Mouse (Mus musculus) kidney, adult 9 months (tissue): ENCODE measurements around the gene Msi2.

Experiments
- DNase-seq: peaks from one replicate; pipeline ENCODE4 v3.0.0; 2022

Gene Msi2

DNA sequence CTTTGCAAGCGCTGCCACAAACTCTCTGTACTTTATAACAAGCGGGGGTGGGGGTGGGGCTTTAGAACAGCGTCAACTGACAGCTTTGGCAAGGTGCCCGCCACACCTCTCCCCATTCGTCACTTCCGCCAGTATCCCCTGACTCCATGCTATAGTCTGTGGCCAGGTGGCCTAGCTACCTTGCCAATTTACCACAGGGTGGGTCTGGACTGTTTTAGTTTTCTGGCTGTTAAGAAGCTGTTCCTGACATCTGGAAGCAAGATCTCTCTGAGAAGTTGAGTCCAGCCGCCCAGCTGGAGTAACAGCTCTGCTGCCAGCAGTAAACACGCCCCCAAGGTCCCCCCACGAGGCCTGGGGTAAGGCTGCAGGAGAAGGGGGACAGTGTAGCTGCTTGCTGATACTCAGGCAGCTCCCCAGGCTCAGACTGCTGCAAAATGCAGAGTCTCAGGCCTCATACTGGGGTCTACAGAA is 292.6 kb downstream of the Msi2 start:
- DNase-seq, result no peak

DNA sequence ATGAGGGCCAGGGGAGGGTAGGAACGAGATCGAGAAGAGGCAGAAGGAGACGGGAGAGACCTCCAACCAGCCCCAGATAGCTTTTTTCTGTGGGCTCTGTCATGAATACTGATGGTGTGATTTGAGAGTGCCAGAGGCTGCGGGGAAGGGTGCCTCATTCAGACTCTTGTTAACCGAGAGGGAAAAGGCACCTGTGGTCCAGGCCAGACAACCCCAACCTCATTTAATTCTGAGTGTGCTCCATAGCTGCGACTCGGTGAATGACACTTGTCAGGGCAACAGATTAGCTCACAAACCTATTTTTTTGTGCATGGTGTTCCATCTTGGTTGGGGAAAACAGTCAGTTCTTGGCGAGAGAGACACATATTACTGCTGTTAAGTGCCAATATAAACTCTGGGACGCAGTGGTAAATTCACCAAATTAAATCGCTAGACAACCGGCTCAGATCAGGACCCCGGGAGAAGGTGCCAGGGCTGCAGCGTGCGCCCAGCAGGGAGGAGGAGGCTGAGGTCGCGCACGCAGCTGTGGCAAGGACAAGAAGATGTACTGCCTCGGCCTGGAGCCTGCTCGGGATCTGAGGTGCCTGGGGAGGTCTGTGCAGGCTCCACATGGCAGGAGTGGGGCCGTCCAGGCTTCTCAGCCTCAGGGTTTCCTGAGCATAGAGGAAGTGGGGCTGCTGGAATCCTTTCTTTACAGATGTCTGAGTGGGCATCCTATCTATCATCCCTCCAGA is 294.1 kb downstream of the Msi2 start:
- DNase-seq, result no peak

- DNase-seq, result no peak
Observed at GRCm38 (mm10) chr11:88421057-88421578, 297.2 kb downstream of the Msi2 start.

- no peak for DNase-seq
Observed at GRCm38 (mm10) chr11:88419657-88420366, 298.5 kb downstream of the Msi2 start.

GRCm38 (mm10) chr11:88419064-88419463 is 299.2 kb downstream of the Msi2 start:
- no peak for DNase-seq

DNA sequence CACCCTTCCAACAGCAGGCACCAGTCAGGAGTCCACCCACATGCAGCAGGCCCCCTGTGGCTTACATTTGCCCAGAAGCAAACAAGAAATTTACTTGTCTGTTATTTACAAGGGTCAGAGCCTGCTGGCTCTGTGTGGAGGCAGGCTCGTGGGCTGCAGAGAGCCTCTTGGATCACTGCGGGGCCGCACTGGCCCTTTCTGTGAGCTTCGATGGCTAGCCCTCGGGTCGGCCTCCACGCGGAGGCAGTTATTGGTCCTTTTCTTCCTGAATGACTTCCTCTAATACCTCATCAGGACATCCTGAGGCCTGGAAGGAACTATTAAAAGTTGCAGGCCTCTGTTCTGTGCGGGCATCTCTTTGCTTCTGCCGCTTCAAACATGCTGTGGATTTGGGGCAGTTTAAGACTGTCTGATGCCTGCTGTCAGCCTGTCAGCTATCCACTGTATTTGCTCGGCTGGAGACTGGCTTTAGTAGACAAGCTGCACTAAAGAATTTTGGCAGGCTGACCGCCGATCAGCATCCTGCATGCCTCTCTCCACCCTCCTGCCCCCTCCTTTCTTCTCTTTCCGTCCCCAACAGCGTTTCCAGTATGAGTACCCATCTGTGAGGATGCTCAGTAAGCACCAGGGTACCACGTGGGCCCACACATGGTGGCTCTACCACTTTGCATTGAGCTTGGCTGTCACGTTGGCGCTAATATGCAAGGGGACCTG is 304.0 kb downstream of the Msi2 start:
- DNase-seq, result no peak

- DNase-seq, result peak; percentile 64
Observed at GRCm38 (mm10) chr11:88412423-88413094, 305.8 kb downstream of the Msi2 start.

DNA sequence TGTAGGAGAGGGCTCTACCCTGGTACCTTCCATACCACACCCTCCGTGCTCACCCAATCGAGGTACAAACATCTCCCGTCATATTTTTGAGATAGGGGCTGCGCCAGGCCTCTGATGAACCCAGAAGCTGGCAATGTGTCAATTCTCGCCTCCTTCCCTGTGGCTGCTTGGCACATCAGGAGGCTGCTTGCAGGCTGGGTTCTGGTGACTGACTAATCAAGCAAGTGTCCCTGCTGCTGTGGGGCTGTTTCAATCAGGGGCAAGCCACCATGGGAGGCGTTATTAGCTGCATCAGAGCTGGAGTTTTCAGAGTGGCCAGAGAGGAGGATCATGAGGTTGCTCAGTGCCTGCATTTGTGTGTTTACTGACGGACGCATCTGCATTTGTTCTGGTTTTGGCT is 310.0 kb downstream of the Msi2 start:
- DNase-seq, result no peak

DNA sequence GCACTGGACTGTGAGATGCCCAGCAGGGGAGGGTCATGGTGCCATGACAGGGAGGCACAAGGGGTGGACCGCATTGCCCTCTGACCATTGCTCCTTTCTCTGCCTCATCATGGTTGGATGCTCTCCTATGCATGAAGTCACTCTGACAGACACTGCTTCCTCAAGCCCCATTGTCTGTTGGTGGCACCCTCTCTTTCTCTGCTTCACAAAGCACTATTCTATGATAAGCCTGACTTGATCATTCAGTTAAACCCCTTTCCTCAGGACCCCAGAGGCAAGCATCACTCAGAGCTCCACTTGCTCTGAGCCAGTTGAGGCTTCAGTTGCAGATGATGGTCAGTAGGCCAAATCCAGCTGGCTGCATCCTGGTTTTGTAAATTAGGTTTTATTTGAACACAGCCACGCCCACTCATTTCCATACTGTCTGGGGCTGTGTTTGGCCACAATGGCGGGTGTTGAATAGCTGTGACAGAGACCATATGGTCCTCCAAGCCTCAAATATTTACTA is 311.9 kb downstream of the Msi2 start:
- DNase-seq, result peak; percentile 81

GRCm38 (mm10) chr11:88404816-88405613 is 313.3 kb downstream of the Msi2 start:
- DNase-seq, result peak; percentile 43

DNA sequence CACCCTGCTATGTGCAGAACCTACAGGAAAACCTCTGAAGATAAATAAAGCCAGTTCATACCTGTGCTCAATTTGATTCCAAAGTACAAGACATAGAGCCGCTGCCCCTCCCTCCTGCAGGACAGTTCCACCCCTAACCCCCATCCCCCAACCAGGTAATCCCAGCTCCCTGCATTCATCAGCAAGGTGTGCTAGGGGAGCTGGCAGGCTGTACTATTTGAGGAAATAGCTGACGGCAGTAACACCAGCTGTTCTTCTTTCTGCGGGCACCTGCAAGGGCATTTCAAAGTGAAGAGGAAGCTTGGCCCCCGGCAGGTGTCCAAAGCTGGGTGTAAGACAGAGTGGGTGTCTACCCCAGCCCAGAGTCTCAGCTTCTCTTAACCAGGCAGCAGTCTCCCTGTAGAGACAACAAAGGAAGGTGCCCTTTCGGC is 314.1 kb downstream of the Msi2 start:
- DNase-seq, result no peak

- no peak for DNase-seq
Observed at GRCm38 (mm10) chr11:88402290-88402689, 316.0 kb downstream of the Msi2 start.

DNA sequence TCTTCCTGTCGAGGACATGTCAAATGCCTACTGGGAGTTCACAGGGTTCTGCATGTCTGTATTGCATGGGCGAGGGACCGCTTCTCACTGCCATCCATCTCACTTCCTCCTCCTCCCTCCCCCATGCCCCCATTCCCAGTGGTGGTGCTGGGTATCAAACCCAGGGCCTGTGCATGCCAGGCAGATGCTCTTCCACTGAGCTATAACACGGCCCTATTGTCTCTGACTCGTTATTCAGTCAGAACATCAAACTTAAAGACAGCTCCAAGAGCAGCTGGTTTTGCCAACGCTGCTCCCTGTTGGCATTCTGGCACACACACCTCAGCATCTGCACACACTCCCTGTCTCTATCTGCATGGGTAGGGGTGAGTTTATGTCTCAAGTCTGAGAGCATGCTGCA is 317.0 kb downstream of the Msi2 start:
- no peak for DNase-seq

DNA sequence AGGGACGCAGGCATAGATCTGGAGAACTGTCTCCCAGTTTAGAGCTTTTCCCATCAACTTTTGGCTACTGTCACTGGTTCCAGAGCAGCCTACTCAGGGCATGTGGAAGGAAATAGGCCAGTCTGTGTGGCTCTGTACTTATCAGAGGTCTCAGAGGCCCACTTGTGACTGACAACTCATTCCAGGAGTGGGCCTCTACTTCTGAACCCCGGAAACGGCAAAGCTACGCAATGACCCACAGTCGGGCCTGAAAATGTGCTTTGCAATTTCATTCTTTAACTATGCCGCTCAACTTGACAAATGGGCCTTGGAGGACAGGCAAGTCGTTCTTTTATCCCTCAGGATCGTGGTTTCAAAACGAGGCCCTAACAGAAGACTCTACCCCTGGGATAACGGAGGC is 317.4 kb downstream of the Msi2 start:
- DNase-seq, result no peak

DNA sequence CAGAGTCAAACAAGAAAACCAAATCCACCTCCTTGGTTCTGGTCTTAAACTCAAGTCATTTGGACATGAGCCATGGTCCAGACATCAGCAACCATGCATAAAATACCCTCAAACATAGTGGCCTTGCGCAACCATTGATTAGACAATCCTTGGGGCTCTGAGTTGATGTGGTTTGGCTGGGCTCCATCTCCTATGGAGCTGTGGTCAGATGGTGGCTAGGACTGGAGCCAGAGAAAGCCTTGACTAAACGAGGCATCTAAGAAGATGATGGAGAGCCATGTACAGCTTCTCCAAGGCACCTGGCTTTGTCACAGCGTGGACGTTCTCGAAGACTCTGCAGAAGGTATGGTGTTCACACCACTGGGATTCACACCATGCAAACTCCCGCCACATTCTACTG is 318.1 kb downstream of the Msi2 start:
- peak; percentile 38 for DNase-seq

GRCm38 (mm10) chr11:88399431-88399830 is 318.9 kb downstream of the Msi2 start:
- no peak for DNase-seq

DNA sequence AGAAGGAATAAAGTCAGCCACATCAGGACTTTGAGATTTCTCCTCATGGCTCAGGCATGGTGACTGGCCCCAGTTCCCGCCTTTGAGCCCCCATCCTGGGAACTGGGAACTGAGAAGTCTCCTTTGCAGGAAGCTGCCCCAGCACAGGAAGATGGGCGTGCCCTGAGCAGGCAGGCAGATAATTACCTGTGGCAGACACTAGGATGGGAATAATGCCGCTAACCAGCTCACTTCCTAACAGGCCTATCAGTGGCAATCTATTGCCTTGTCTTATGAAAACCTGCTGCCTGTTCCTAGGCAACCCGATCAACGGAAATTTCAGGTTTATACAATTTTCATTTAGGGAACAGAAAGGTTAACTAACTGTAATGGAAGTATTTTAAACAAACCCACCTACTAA is 319.3 kb downstream of the Msi2 start:
- no peak for DNase-seq

- DNase-seq, result peak; percentile 37
Observed at GRCm38 (mm10) chr11:88395076-88395990, 323.0 kb downstream of the Msi2 start.

DNA sequence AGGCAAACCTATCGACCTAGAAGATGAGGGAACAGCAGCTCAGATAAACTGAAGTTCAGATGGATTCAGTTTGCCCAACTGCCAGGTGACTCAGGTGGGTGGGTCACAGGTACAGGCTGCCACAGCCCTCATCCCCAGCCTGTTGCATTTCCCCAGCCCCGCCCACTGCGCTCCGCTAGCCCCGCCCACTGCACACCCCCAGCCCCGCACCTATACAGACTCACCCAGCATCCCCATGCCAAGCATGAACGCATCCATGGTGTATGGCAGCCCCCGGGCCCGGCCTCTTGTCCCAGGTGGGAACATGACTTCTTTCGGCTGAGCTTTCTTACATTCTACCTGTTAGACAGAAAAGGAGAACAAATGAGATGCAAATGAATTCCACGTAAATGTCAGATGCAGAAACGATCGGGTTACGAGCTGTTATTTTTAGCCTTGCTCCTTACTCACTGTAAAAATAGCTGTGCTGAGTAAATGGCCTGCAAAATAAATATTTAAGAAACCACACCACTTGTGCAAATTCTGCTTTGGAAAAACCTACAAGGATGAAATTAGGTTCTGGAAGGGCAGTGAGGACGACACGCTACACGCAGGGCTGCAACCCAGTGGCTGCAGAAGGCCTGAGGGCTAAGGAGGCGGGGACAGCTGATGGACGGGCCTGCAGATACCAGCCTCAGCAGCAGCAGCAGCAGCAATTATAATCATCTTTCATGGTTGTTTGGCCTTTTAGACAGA is 323.8 kb downstream of the Msi2 start:
- DNase-seq, result no peak

DNA sequence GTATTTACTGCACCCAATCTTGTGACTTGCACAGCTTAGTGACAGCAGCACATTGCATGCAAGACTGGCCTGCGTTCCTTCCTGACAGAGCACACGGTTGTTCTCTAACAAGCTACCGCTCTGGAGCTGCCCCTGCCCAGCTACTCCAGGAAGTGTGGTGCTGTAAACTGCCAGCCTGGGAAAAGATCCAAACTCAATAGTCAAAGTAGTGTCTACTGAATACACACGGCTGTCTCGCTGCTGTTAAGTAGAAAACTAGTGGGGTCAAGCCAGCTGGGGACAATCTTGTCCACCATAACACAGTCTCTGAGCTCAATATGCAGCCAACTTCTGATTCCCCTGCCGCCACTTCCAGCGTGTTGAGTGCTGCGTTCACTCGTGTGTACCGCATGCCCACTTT is 325.6 kb downstream of the Msi2 start:
- no peak for DNase-seq
